Mouse (Mus musculus): ENCODE results near the gene Rrbp1. TPM values are rescaled to one million over a fixed set of nuclear protein-coding genes. Genes with fewer than 3 reads are reported as not detected.

Gene Rrbp1
- polyA plus RNA-seq, 1 experiment: 146 TPM

DNA sequence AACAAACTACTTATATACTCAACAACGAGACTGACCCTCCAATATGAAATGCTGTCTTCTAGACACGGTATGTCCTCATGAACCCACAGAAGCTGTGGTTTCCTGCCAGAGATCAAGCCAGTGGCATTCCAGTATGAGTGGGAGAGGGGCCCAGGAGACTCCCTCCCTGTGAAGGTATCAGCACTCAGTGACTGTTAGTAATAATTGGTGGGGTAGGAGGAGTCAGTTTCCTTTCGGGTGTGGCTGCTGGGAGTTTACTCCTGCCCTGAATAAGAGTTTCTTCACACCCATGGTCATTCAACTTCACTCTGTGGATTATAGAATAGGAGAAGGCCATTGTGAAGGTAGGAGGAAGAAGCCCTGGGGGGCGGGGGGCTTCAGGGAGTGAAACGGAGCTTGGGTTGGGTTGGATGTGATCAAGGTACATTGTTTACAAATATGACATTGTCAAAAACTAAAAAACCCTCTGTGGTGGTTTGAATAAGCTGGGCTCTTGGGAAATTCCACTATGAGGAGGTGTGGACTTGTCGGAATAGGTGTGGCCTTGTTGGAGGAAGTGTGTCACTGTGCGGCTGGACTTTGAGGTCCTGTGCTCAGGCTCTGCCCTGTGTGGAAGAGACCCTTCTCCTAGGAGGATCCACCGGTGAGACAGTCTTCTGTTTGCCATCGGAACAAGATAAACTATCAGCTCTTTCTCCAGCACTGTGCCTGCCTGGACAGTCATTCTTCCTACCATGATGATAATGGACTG, 111.4 kb downstream of the Rrbp1 start:
- H3K27ac ChIP-seq (replicated peaks; ENCODE audit: low read depth, low read length): no peak overlapping the region
- no peak overlapping the region for H3K4me3 ChIP-seq (ENCODE audit: insufficient read depth, low read depth, low read length)
- no peaks in the 10 kb centered on the region for H3K4me1 ChIP-seq (ENCODE audit: control insufficient read depth, insufficient read depth, insufficient read length, low read length)

Other genes starting within 250 kb of the Rrbp1 start
- gene Bfsp1, start 148.1 kb downstream of the Rrbp1 start, polyA plus RNA-seq (2012; ENCODE audit: insufficient read depth, insufficient read length, missing spikeins): not detected in 2 replicates
- 95.9 and 97.0 TPM in 2 replicates for gene Dstn, start 95.9 kb downstream of the Rrbp1 start, polyA plus RNA-seq (2012; ENCODE audit: insufficient read depth, insufficient read length, missing spikeins)
- gene Banf2, start 21.8 kb upstream of the Rrbp1 start, polyA plus RNA-seq (2012; ENCODE audit: insufficient read depth, insufficient read length, missing spikeins): not detected in 2 replicates